ENCODE assay signal across 11 mouse cellular contexts in the genomic region with DNA sequence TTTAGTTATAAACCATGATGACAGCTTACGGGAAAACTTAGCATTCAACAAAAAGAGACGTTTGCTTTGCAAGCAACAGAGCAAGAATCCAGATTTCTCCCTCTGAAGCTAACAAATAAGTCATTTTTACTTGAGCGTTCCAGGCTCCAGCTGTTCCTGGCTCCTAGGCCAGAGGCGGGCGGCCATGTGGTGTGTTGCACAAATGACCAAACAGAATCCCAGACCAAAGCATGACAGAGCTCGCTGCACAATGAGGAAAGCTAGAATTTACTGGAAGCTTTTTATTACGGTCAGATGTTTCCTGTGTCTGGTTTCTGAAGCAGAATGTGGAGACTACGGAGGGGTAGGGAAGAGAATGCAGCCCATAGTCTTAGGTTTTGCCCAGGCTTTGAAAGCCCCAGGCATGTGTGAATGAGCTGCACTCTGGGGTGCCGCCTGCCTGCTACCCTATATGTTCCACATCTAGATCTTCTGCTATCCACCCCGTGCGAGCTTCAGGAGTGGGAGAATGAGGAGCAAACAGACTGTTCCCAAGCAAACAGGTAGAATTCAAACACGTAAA.
A peak's percentile ranks its signal among the peaks of the same experiment; 100 is the strongest.
DNase-seq lines count a peak whose midpoint lies in the region; ATAC-seq and TF ChIP-seq lines count a peak whose summit lies in the region.
"Had no signal": no experiment of that assay in that cellular context is flagged by ENCODE, and none has a peak within 500 bp of the region (broad histone marks: within the 10 kb centered on the region; RNA-seq: fewer than 3 reads in every experiment).

No protein-coding gene starts in this region.

- no peaks in the 10 kb centered on the region for H3K36me3 ChIP-seq in kidney, embryonic 15.5 days
- H3K36me3 ChIP-seq in small intestine, adult 2 months (ENCODE audit: control insufficient read depth, insufficient read depth, low read length): no peaks in the 10 kb centered on the region
- 0 out of 2 replicates have a peak, but pooled peaks cover 2% of the 10 kb centered on the region for H3K36me3 ChIP-seq in liver, postnatal 0 days (replicated peaks; ENCODE audit: insufficient read depth, low read length)
- H3K36me3 ChIP-seq: heart, embryonic 13.5 days; neural tube, embryonic 13.5 days had no signal

- 45% methylated on average over 12 of the region's 12 CpGs for WGBS in kidney, embryonic 15.5 days
- WGBS in small intestine, adult 2 months: 70% methylated on average over 12 of the region's 12 CpGs
- 74% methylated on average over 12 of the region's 12 CpGs for WGBS in liver, postnatal 0 days (ENCODE audit: insufficient replicate concordance)

- H3K9ac ChIP-seq in kidney, embryonic 15.5 days: no peak overlapping the region
- no peak overlapping the region for H3K9ac ChIP-seq in liver, postnatal 0 days (replicated peaks)
- H3K9ac ChIP-seq: heart, embryonic 13.5 days; neural tube, embryonic 13.5 days had no signal

- H3K27ac ChIP-seq in left cerebral cortex, adult 2 months: peak overlapping the region; percentile 58
- peak overlapping the region; percentile 85 for H3K27ac ChIP-seq in kidney, embryonic 15.5 days
- H3K27ac ChIP-seq in small intestine, adult 2 months (ENCODE audit: insufficient read depth, low read depth, low read length): peak overlapping the region; percentile 81
- H3K27ac ChIP-seq in liver, postnatal 0 days (ENCODE audit: low read depth): no peak overlapping the region
- H3K27ac ChIP-seq: neural tube, embryonic 13.5 days had no signal

- H3K4me1 ChIP-seq in kidney, embryonic 15.5 days: peaks cover 59% of the 10 kb centered on the region
- peaks cover 6% of the 10 kb centered on the region; the same call in 1 of the 2 replicates for H3K4me1 ChIP-seq in small intestine, adult 2 months (ENCODE audit: control insufficient read depth, insufficient read depth, insufficient read length, low read length)
- no peaks in the 10 kb centered on the region; the same call in 1 of the 2 replicates for H3K4me1 ChIP-seq in liver, postnatal 0 days (ENCODE audit: insufficient read depth)

- no peak for TF ChIP-seq CTCF in left cerebral cortex, adult 2 months (IDR thresholded peaks at IDR 0.05)
- no peak for TF ChIP-seq CTCF in small intestine, adult 2 months (IDR thresholded peaks at IDR 0.05; ENCODE audit: extremely low read depth, insufficient read length, insufficient replicate concordance, low read depth, low read length)
- no peak for TF ChIP-seq CTCF in liver, postnatal 0 days (IDR thresholded peaks at IDR 0.05; ENCODE audit: low read depth)

- no peaks in the 10 kb centered on the region for H3K9me3 ChIP-seq in kidney, embryonic 15.5 days (replicated peaks)
- H3K9me3 ChIP-seq in liver, postnatal 0 days (ENCODE audit: low read length): no peaks in the 10 kb centered on the region
- H3K9me3 ChIP-seq: heart, embryonic 13.5 days; neural tube, embryonic 13.5 days had no signal

- no peak for TF ChIP-seq EP300 in liver, postnatal 0 days (IDR thresholded peaks at IDR 0.05; ENCODE audit: low read depth)

- intact Hi-C loops in left cerebral cortex, adult 2 months (cut with DNase I): no loop called here
- intact Hi-C loops in left cerebral cortex, postnatal 14 days (cut with DNase I): no loop called here
- intact Hi-C loops in left cerebral cortex, postnatal 10 days (cut with DNase I): no loop called here

- H3K27me3 ChIP-seq in kidney, embryonic 15.5 days: no peaks in the 10 kb centered on the region
- H3K27me3 ChIP-seq in small intestine, adult 2 months (ENCODE audit: control insufficient read depth, insufficient read depth, low read length): no peaks in the 10 kb centered on the region
- H3K27me3 ChIP-seq in liver, postnatal 0 days (ENCODE audit: insufficient read depth, low read length): no peaks in the 10 kb centered on the region
- H3K27me3 ChIP-seq: heart, embryonic 13.5 days; neural tube, embryonic 13.5 days; Patski had no signal

- H3K4me2 ChIP-seq in kidney, embryonic 15.5 days: no peak overlapping the region
- no peak overlapping the region for H3K4me2 ChIP-seq in liver, postnatal 0 days (ENCODE audit: low read depth, low read length)
- H3K4me2 ChIP-seq: heart, embryonic 13.5 days; neural tube, embryonic 13.5 days had no signal

- H3K4me3 ChIP-seq in left cerebral cortex, adult 2 months: no peak overlapping the region
- no peak overlapping the region for H3K4me3 ChIP-seq in kidney, embryonic 15.5 days (replicated peaks)
- H3K4me3 ChIP-seq in small intestine, adult 2 months (ENCODE audit: low read depth, low read length): no peak overlapping the region
- H3K4me3 ChIP-seq in liver, postnatal 0 days (ENCODE audit: low read depth, low read length): no peak overlapping the region
- H3K4me3 ChIP-seq: heart, embryonic 13.5 days; neural tube, embryonic 13.5 days had no signal

- TF ChIP-seq POLR2A in small intestine, adult 2 months (IDR thresholded peaks at IDR 0.05; ENCODE audit: low read depth, low read length): no peak

- peak; percentile 59; the same call in 1 of the 2 replicates for ATAC-seq in kidney, embryonic 15.5 days (replicated peaks; ENCODE audit: low FRiP score)
- ATAC-seq in liver, postnatal 0 days: no peak
- ATAC-seq: Patski had no signal

- DNase-seq in left cerebral cortex, adult 2 months (ENCODE audit: extremely low spot score in 1 of 2, low spot score in 2 of 2): no peak
- no peak for DNase-seq in left cerebral cortex, postnatal 14 days (ENCODE audit: low spot score in 2 of 2)
- peak; percentile 75 for DNase-seq in forelimb bud, embryonic 11.5 days (ENCODE audit: low read depth, low spot score)
- no peak for DNase-seq in frontal cortex, postnatal 25 days (ENCODE audit: low spot score in 2 of 2)
- DNase-seq in liver, postnatal 0 days: no peak
- no peak for DNase-seq in left cerebral cortex, postnatal 10 days (ENCODE audit: extremely low spot score in 1 of 2, low spot score in 2 of 2)
